Mouse (Mus musculus): ENCODE measurements around the gene Ghr.

GRCm38 (mm10) chr15:3390722-3391121, 192.6 kb downstream of the Ghr start:
- TF ChIP-seq CTCF (IDR thresholded peaks at IDR 0.05; ENCODE audit: extremely low read depth, insufficient read depth, insufficient read length, insufficient replicate concordance) (no peak), POLR2A (IDR thresholded peaks at IDR 0.05; ENCODE audit: low read depth, low read length) (no peak)
